Mouse (Mus musculus) C2C12 (cell line): Measurements from ENCODE around the gene Taar1. TPM values are rescaled to one million over a fixed set of nuclear protein-coding genes. Genes with fewer than 3 reads are reported as not detected.

ENCODE experiments used
- H3K27me3 ChIP-seq: one replicate; pipeline ENCODE4 v1.6.1; 2011; ENCODE audit not compliant: control insufficient read depth, insufficient read depth, insufficient read length
- H3K36me3 ChIP-seq: one replicate; pipeline ENCODE4 v1.6.1; 2011; ENCODE audit not compliant: control insufficient read depth, insufficient read depth
- H3K4me3 ChIP-seq: one replicate; pipeline ENCODE4 v1.5.1; 2011; ENCODE audit warnings: mild to moderate bottlenecking, control low read depth; ENCODE audit not compliant: poor library complexity, insufficient read depth, severe bottlenecking
- H3K79me2 ChIP-seq: one replicate; pipeline ENCODE4 v1.6.1; 2011; ENCODE audit not compliant: control insufficient read depth, insufficient read depth
- H3K79me3 ChIP-seq: one replicate; pipeline ENCODE4 v1.6.1; 2011; ENCODE audit warnings: low read depth, control low read depth
- H3ac ChIP-seq: one replicate; pipeline ENCODE3; 2011; ENCODE audit warnings: low read depth; ENCODE audit not compliant: control insufficient read depth, insufficient read length
- CEBPB ChIP-seq: IDR thresholded peaks from one replicate; pipeline ENCODE4 v1.6.1; 2011; ENCODE audit warnings: low read depth, mild to moderate bottlenecking, control low read depth, moderate library complexity
- CTCF ChIP-seq: IDR thresholded peaks from one replicate; pipeline ENCODE4 v1.5.1; 2011; ENCODE audit not compliant: control insufficient read depth, insufficient read depth, insufficient read length
- FOSL1 ChIP-seq: IDR thresholded peaks from one replicate; pipeline ENCODE4 v1.8.0; 2011; ENCODE audit warnings: mild to moderate bottlenecking, low read length; ENCODE audit not compliant: poor library complexity, insufficient read depth, severe bottlenecking
- MAX ChIP-seq: IDR thresholded peaks from one replicate; pipeline ENCODE4 v1.6.1; 2011; ENCODE audit warnings: mild to moderate bottlenecking, control low read depth
- MYOD1 ChIP-seq: IDR thresholded peaks from one replicate; pipeline ENCODE4 v1.6.1; 2011; ENCODE audit warnings: low read depth; ENCODE audit not compliant: control insufficient read depth, insufficient read length
- MYOG ChIP-seq: IDR thresholded peaks from one replicate; pipeline ENCODE4 v1.6.1; 2011; ENCODE audit not compliant: control insufficient read depth, insufficient read length; ENCODE audit errors: extremely low read depth
- USF1 ChIP-seq: IDR thresholded peaks from one replicate; pipeline ENCODE4 v1.6.1; 2011; ENCODE audit warnings: low read depth, mild to moderate bottlenecking, control low read depth, moderate library complexity
- polyA plus RNA-seq: library from polyadenylated mRNA; unstranded; fragments of >200 nt; fragmentation: generic; extraction: Trizol; gene quantifications from one replicate; pipeline ENCODE4 v1.2.1, GENCODE M21; 2012; ENCODE audit warnings: missing spikeins

Gene Taar1
- polyA plus RNA-seq, 1 experiment, result not detected

DNA sequence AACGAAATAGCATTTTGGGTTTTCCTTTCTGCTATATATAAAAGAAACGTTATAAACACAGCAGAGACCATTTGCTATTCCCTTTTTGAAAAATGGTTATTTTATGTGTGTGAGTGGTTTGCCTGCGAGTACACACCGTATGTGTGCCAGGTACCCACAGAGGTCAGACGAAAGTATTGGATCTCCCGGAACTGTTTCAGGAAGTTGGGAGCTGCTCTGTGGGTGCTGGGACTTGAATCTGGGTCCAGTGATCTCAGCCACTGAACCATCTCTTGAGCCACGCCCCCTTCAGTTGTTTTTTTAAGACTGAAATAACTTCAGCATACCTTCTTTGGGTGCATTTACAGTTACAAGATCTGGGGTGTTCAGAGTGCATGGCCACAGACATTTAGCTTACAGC lies 24.8 kb upstream of the Taar1 start:
- no peak for TF ChIP-seq MAX
- no peak for TF ChIP-seq CTCF
- no peak for TF ChIP-seq MYOD1
- TF ChIP-seq USF1, result no peak
- no peak for TF ChIP-seq FOSL1
- no peak for TF ChIP-seq CEBPB
- no peak for TF ChIP-seq MYOG
- Histone ChIP-seq H3K36me3 (no peaks in the 10 kb centered on the region), H3K4me3 (no peak overlapping the region), H3K79me3 (no peaks in the 10 kb centered on the region), H3K79me2 (no peaks in the 10 kb centered on the region), H3K27me3 (no peaks in the 10 kb centered on the region), H3ac (no peak overlapping the region)

DNA sequence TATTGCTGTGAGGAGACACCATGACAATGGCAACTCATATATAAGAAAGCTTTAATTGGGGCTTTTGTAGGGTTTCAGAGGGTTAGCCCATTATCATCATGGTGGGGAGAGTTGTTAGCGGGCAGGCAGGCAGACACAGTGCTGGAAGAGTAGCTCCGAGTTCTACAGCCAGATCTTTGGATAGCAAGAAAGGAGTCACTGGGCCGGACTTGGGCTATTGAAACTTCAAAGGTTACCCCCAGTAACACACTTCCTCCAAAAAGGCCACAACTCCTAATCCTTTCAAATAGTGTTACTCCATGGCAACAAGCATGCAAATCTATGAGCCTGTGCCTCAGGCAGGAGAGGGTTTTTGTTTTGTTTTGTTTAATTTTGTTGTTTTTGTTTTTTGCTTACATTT lies 19.0 kb upstream of the Taar1 start:
- H3K36me3 ChIP-seq, result no peaks in the 10 kb centered on the region
- peaks cover 7% of the 10 kb centered on the region for H3K27me3 ChIP-seq
- no peaks in the 10 kb centered on the region for H3K79me2 ChIP-seq
- no peak for TF ChIP-seq CEBPB
- no peak for TF ChIP-seq FOSL1
- no peak for TF ChIP-seq USF1
- TF ChIP-seq MAX, result no peak
- TF ChIP-seq MYOD1, result no peak
- no peak for TF ChIP-seq CTCF
- no peak for TF ChIP-seq MYOG
- no peak overlapping the region for H3ac ChIP-seq
- no peak overlapping the region for H3K4me3 ChIP-seq
- no peaks in the 10 kb centered on the region for H3K79me3 ChIP-seq

DNA sequence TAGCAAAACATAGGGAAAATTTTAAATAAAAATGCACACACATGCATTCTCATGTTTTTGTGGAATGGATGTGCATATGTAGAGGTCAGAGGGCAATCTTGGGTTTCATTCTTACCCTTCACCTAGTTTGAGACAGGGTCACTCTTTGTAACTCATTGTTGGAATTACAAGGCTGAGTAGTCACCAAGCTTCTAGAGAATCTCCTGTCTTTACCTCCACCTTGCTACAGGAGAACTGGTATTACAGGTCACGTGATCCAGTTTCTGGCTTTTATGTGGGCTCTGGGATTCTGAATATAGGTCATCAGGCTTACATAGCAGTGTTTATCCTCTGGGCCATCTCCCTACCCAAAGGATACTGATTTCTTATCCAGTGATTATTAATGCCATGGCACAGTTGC lies 14.5 kb upstream of the Taar1 start:
- no peaks in the 10 kb centered on the region for H3K36me3 ChIP-seq
- no peak overlapping the region for H3K4me3 ChIP-seq
- no peaks in the 10 kb centered on the region for H3K79me2 ChIP-seq
- H3K27me3 ChIP-seq, result peaks cover 13% of the 10 kb centered on the region
- H3K79me3 ChIP-seq, result no peaks in the 10 kb centered on the region
- no peak for TF ChIP-seq FOSL1
- TF ChIP-seq USF1, result peak; percentile 46
- H3ac ChIP-seq, result no peak overlapping the region

DNA sequence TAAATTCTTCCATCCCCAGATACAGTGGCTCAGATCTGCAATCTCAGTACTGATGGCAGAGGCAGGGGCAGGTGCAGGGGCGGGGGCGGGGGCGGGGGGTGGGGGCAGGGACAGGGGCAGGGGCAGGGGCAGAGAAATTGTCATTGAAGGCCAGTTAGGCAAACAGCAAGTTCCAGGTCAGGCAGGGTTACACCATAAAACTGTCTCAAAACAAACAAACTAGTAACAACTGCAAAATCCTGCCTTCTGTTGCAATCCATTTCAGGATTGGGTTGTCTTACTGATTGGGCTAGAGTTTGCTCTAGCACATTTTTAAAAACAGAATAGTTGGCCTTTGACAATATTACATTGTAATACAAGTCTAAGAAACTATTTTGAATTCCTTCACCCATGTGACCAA lies 2.3 kb downstream of the Taar1 start:
- Histone ChIP-seq H3K36me3 (no peaks in the 10 kb centered on the region), H3K27me3 (no peaks in the 10 kb centered on the region), H3K79me2 (no peaks in the 10 kb centered on the region), H3K4me3 (no peak overlapping the region), H3K79me3 (no peaks in the 10 kb centered on the region), H3ac (no peak overlapping the region)
- no peak for TF ChIP-seq MYOG
- TF ChIP-seq CTCF, result no peak
- TF ChIP-seq CEBPB, result no peak
- TF ChIP-seq MAX, result no peak
- TF ChIP-seq USF1, result no peak
- TF ChIP-seq MYOD1, result no peak
- TF ChIP-seq FOSL1, result no peak

DNA sequence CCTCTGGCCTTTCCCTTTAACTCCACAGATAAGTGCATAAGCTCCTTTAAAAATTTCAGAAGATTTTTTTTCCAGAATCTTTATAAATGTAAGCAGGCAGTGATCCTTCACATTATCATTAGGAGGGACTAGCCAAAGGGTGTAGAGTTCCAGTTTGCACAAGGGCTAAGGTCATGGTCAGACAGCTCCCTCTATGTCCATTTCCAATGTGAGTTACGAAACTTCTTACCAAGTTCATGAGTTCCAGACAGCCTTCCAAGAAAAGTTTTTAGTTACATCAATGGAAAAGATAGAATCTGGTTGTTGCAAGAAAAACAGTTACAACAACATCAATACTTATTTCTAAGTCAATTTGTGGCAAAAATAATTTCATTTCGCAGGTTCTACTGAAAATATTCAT lies 3.8 kb downstream of the Taar1 start:
- Histone ChIP-seq H3K36me3 (no peaks in the 10 kb centered on the region), H3K79me3 (no peaks in the 10 kb centered on the region), H3K27me3 (no peaks in the 10 kb centered on the region), H3ac (no peak overlapping the region), H3K4me3 (no peak overlapping the region), H3K79me2 (no peaks in the 10 kb centered on the region)
- TF ChIP-seq CTCF (no peak), FOSL1 (no peak), MYOG (no peak), USF1 (no peak), MYOD1 (no peak), MAX (no peak), CEBPB (no peak)

DNA sequence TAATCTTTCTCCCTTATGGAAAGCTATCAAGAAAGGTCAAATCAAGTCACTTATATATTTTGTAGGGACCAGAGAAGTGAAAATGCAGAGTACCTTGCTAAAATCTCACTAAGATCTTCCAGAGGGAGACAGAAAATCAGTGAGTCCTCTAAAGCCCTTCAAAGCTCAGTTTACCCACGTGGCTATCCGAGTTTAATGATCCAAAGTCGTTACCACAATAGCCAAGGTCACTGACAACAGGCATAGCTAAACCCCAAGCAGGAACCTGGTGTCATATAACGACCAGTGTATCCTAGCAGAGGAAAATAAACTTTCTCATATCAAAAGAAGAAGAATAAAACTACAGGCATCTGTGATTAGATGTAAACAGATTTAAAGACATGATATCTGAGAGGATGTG lies 17.5 kb downstream of the Taar1 start:
- TF ChIP-seq MYOD1 (no peak), MYOG (no peak), FOSL1 (no peak), MAX (no peak), USF1 (no peak), CEBPB (no peak)
- Histone ChIP-seq H3K4me3 (no peak overlapping the region), H3ac (no peak overlapping the region), H3K79me2 (no peaks in the 10 kb centered on the region), H3K79me3 (no peaks in the 10 kb centered on the region), H3K27me3 (peaks cover 14% of the 10 kb centered on the region), H3K36me3 (no peaks in the 10 kb centered on the region)
